Mouse (Mus musculus) WW6 (cell line): ENCODE measurements at regions not wholly inside any gene's neighbourhood (a gene's known extent, or its start where the extent isn't known, plus 50 kb on each side); places are given as distances from the start of the nearest gene placed in this dataset.
A peak's percentile ranks its signal among the peaks of the same experiment; 100 is the strongest.
"Not testable (repeated sequence)": the region's sequence is repeated elsewhere in the genome, so short reads cannot be mapped to it uniquely, and the experiment has no call there.

Experiments used
- DNase-seq: peaks from one replicate; pipeline ENCODE4 v3.0.0-alpha.2; 2013; ENCODE audit warnings: low read depth, low spot score

- DNase-seq = not testable (repeated sequence)
These were observed 102.2 kb upstream of the Gm10767 start for GRCm38 (mm10) chr13:66802558-66802957.

- peak; percentile 36 for DNase-seq
These were observed 97.1 kb upstream of the Gm10767 start for GRCm38 (mm10) chr13:66807661-66808060.
